ENCODE assay signal across 9 mouse cellular contexts in genomic region chr5:128971298-128971697, GRCm38 (mm10). TPM values are rescaled to one million over a fixed set of nuclear protein-coding genes. Genes with fewer than 3 reads are reported as not detected.
DNase-seq lines count a peak whose midpoint lies in the region; ATAC-seq and TF ChIP-seq lines count a peak whose summit lies in the region.
"Had no signal": no experiment of that assay in that cellular context is flagged by ENCODE, and none has a peak within 500 bp of the region (broad histone marks: within the 10 kb centered on the region; RNA-seq: fewer than 3 reads in every experiment).

No protein-coding gene starts in this region.

- 25% methylated on average over 14 of the region's 14 CpGs for WGBS in forebrain, embryonic 10.5 days
- 18% methylated on average over 14 of the region's 14 CpGs for WGBS in hindbrain, embryonic 15.5 days

- peak overlapping the region; percentile 29; the same call in 1 of the 2 replicates for H3K4me2 ChIP-seq in hindbrain, embryonic 15.5 days

- peak; percentile 57 to 86 for DNase-seq in adrenal gland, adult (ENCODE audit: inconsistent age in 2 of 2, low spot score in 1 of 2)
- no peak for DNase-seq in adrenal gland, adult 8-10 months
- DNase-seq in c-Kit-negative CD71-positive TER-119-positive erythroid progenitor cells, embryonic 14.5 days (ENCODE audit: low read depth, low spot score): peak; percentile 40
- peak; percentile 76 for DNase-seq in forebrain, embryonic 10.5 days (ENCODE audit: extremely low spot score, low spot score)
- DNase-seq in left cerebral cortex, adult 2 months (ENCODE audit: extremely low spot score in 1 of 2, low spot score in 2 of 2): peak; percentile 73 to 85
- DNase-seq in right cerebral cortex, postnatal 10 days (ENCODE audit: low spot score in 2 of 2): peak; percentile 79 to 87

- peaks cover 6% of the 10 kb centered on the region; the same call in 1 of the 2 replicates for H3K27me3 ChIP-seq in forebrain, embryonic 10.5 days (ENCODE audit: poor library complexity, severe bottlenecking)
- H3K27me3 ChIP-seq in hindbrain, embryonic 15.5 days: no peaks in the 10 kb centered on the region
- H3K27me3 ChIP-seq in megakaryocyte, embryonic 14.5 days (replicated peaks): peaks cover 3% of the 10 kb centered on the region

- H3K4me3 ChIP-seq in forebrain, embryonic 10.5 days: peak overlapping the region; percentile 3; the same call in 1 of the 2 replicates
- H3K4me3 ChIP-seq in hindbrain, embryonic 15.5 days: no peak overlapping the region
- no peak overlapping the region for H3K4me3 ChIP-seq in left cerebral cortex, adult 2 months
- H3K4me3 ChIP-seq in megakaryocyte, embryonic 14.5 days (replicated peaks): peak overlapping the region; percentile 73

- peaks cover 4% of the 10 kb centered on the region; the same call in 1 of the 2 replicates for H3K9me3 ChIP-seq in forebrain, embryonic 10.5 days
- H3K9me3 ChIP-seq in hindbrain, embryonic 15.5 days: no peaks in the 10 kb centered on the region
- peaks cover 16% of the 10 kb centered on the region for H3K9me3 ChIP-seq in megakaryocyte, embryonic 14.5 days

- peak; percentile 56; the same call in 1 of the 2 replicates for ATAC-seq in hindbrain, embryonic 15.5 days (ENCODE audit: low FRiP score, low read depth)

- H3K27ac ChIP-seq in forebrain, embryonic 10.5 days: no peak overlapping the region
- H3K27ac ChIP-seq in hindbrain, embryonic 15.5 days (replicated peaks): no peak overlapping the region
- no peak overlapping the region for H3K27ac ChIP-seq in left cerebral cortex, adult 2 months
- H3K27ac ChIP-seq: macrophage had no signal

- intact Hi-C loops in left cerebral cortex, adult 2 months (cut with DNase I): loop anchor here (2.0 to 5.0 kb wide), 3 partner anchors 164 to 444 kb away; no protein-coding TSS in a partner anchor

- H3K36me3 ChIP-seq in forebrain, embryonic 10.5 days (replicated peaks): no peaks in the 10 kb centered on the region
- no peaks in the 10 kb centered on the region for H3K36me3 ChIP-seq in hindbrain, embryonic 15.5 days
- H3K36me3 ChIP-seq in megakaryocyte, embryonic 14.5 days (replicated peaks; ENCODE audit: low read length): no peaks in the 10 kb centered on the region

- H3K4me1 ChIP-seq in forebrain, embryonic 10.5 days: peaks cover 21% of the 10 kb centered on the region
- no peaks in the 10 kb centered on the region for H3K4me1 ChIP-seq in hindbrain, embryonic 15.5 days (replicated peaks)
- H3K4me1 ChIP-seq in megakaryocyte, embryonic 14.5 days: peaks cover under 1% of the 10 kb centered on the region; the same call in 1 of the 2 replicates

- H3K9ac ChIP-seq in hindbrain, embryonic 15.5 days: no peak overlapping the region

- TF ChIP-seq CTCF in left cerebral cortex, adult 2 months (IDR thresholded peaks at IDR 0.05): peak; percentile 76

RNA-seq across cellular contexts. Expression of gene Rimbp2, which starts 18.0 kb away (rescaled TPM):
- total RNA-seq in adrenal gland, adult 8-10 months (2022): 10 to 100 TPM in 2 of 4 experiments, 1 to 10 TPM in 2; 5.3 to 12.5 (median 9.7) TPM
- 0.27 and 0.70 TPM in 2 replicates for polyA plus RNA-seq in forebrain, embryonic 10.5 days (2016; fragmentation: Nextera tagmentation; extraction: Ambion mirVana)
- 6.6 and 7.3 TPM in 2 replicates for polyA plus RNA-seq in hindbrain, embryonic 15.5 days (2015; fragmentation: Nextera tagmentation; extraction: Ambion mirVana)
- 100 to 1,000 TPM; 142 to 147 TPM for total RNA-seq in left cerebral cortex, adult 2 months (2021)
- 0.25 TPM in 1 of 2 replicates, not detected in the other for polyA plus RNA-seq in megakaryocyte, embryonic 14.5 days (2012; ENCODE audit: insufficient read depth, low replicate concordance)
- polyA plus RNA-seq: macrophage had no signal

RNA-seq across cellular contexts. Expression of gene Stx2, which starts 37.1 kb away (rescaled TPM):
- 10 to 100 TPM; 24.9 to 32.9 (median 26.9) TPM for total RNA-seq in adrenal gland, adult 8-10 months (2022)
- polyA plus RNA-seq in forebrain, embryonic 10.5 days (2016; fragmentation: Nextera tagmentation; extraction: Ambion mirVana): 24.9 and 25.3 TPM in 2 replicates
- 16.8 and 17.9 TPM in 2 replicates for polyA plus RNA-seq in hindbrain, embryonic 15.5 days (2015; fragmentation: Nextera tagmentation; extraction: Ambion mirVana)
- 10 to 100 TPM; 17.8 to 21.8 TPM for total RNA-seq in left cerebral cortex, adult 2 months (2021)
- polyA plus RNA-seq in megakaryocyte, embryonic 14.5 days (2012; ENCODE audit: insufficient read depth, low replicate concordance): 12.8 and 23.7 TPM in 2 replicates

RNA-seq across cellular contexts. Expression of gene Ran, which starts 48.6 kb away (rescaled TPM):
- 100 to 1,000 TPM; 137 to 213 (median 176) TPM for total RNA-seq in adrenal gland, adult 8-10 months (2022)
- polyA plus RNA-seq in forebrain, embryonic 10.5 days (2016; fragmentation: Nextera tagmentation; extraction: Ambion mirVana): 1,091 and 1,094 TPM in 2 replicates
- polyA plus RNA-seq in hindbrain, embryonic 15.5 days (2015; fragmentation: Nextera tagmentation; extraction: Ambion mirVana): 341 and 365 TPM in 2 replicates
- 100 to 1,000 TPM; 152 to 166 TPM for total RNA-seq in left cerebral cortex, adult 2 months (2021)
- 3,634 and 3,734 TPM in 2 replicates for polyA plus RNA-seq in megakaryocyte, embryonic 14.5 days (2012; ENCODE audit: insufficient read depth, low replicate concordance)

Comparison
In these comparisons a context has a peak if more than half of its experiments do, and no peak if none do; other contexts are left out.
1. H3K4me3 ChIP-seq: peak in forebrain, embryonic 10.5 days (single experiment) and megakaryocyte, embryonic 14.5 days (single experiment); none in hindbrain, embryonic 15.5 days (single experiment) and left cerebral cortex, adult 2 months (single experiment).